Mouse (Mus musculus): ENCODE results near the gene Mfsd6l. TPM values are rescaled to one million over a fixed set of nuclear protein-coding genes. Genes with fewer than 3 reads are reported as not detected.
A peak's percentile ranks its signal among the peaks of the same experiment; 100 is the strongest.

The Mfsd6l gene
- polyA plus RNA-seq, 1 experiment from 2014 or later: 5.8 TPM

- Histone ChIP-seq H3K4me2 (replicated peaks; ENCODE audit: low read depth, low read length) (no peak overlapping the region), H3K36me3 (ENCODE audit: insufficient read depth, low read length) (no peaks in the 10 kb centered on the region), H3K4me3 (ENCODE audit: low read depth, low read length) (no peak overlapping the region), H3K9me3 (ENCODE audit: low read length) (no peaks in the 10 kb centered on the region), H3K4me1 (ENCODE audit: insufficient read depth, low read depth, low read length) (no peaks in the 10 kb centered on the region), H3K27ac (ENCODE audit: low read length) (no peak overlapping the region), H3K27me3 (replicated peaks; ENCODE audit: insufficient read depth, low read length) (no peaks in the 10 kb centered on the region), H3K9ac (replicated peaks; ENCODE audit: low read depth) (no peak overlapping the region)
- 62% methylated on average over 5 of the region's 5 CpGs for WGBS
- ATAC-seq (no peak), DNase-seq (ENCODE audit: low spot score) (no peak)
- no peak for TF ChIP-seq EP300 (IDR thresholded peaks at IDR 0.05)
- no peak for TF ChIP-seq CTCF (IDR thresholded peaks at IDR 0.05)
Measured at GRCm38 (mm10) chr11:68532773-68533172, 23.2 kb upstream of the Mfsd6l start.

GRCm38 (mm10) chr11:68533971-68534475, 22.0 kb upstream of the Mfsd6l start:
- H3K27ac ChIP-seq (ENCODE audit: low read length): no peak overlapping the region
- no peak overlapping the region for H3K4me2 ChIP-seq (replicated peaks; ENCODE audit: low read depth, low read length)
- no peak overlapping the region for H3K4me3 ChIP-seq (ENCODE audit: low read depth, low read length)
- no peaks in the 10 kb centered on the region for H3K36me3 ChIP-seq (ENCODE audit: insufficient read depth, low read length)
- DNase-seq (ENCODE audit: low spot score): no peak
- no peaks in the 10 kb centered on the region for H3K27me3 ChIP-seq (replicated peaks; ENCODE audit: insufficient read depth, low read length)
- ATAC-seq: no peak
- no peak overlapping the region for H3K9ac ChIP-seq (replicated peaks; ENCODE audit: low read depth)
- TF ChIP-seq EP300 (IDR thresholded peaks at IDR 0.05): no peak
- TF ChIP-seq CTCF (IDR thresholded peaks at IDR 0.05): no peak
- H3K4me1 ChIP-seq (ENCODE audit: insufficient read depth, low read depth, low read length): no peaks in the 10 kb centered on the region
- WGBS: 63% methylated on average over 6 of the region's 6 CpGs
- H3K9me3 ChIP-seq (ENCODE audit: low read length): no peaks in the 10 kb centered on the region

- no peak for TF ChIP-seq CTCF (IDR thresholded peaks at IDR 0.05)
- no peak for TF ChIP-seq EP300 (IDR thresholded peaks at IDR 0.05)
- Histone ChIP-seq H3K4me2 (replicated peaks; ENCODE audit: low read depth, low read length) (no peak overlapping the region), H3K4me1 (ENCODE audit: insufficient read depth, low read depth, low read length) (no peaks in the 10 kb centered on the region), H3K36me3 (ENCODE audit: insufficient read depth, low read length) (no peaks in the 10 kb centered on the region), H3K4me3 (ENCODE audit: low read depth, low read length) (no peak overlapping the region), H3K9me3 (ENCODE audit: low read length) (no peaks in the 10 kb centered on the region), H3K9ac (replicated peaks; ENCODE audit: low read depth) (no peak overlapping the region), H3K27ac (ENCODE audit: low read length) (no peak overlapping the region), H3K27me3 (replicated peaks; ENCODE audit: insufficient read depth, low read length) (no peaks in the 10 kb centered on the region)
- 41% methylated on average over 4 of the region's 4 CpGs for WGBS
- no peak for ATAC-seq
- no peak for DNase-seq (ENCODE audit: low spot score)
Measured at GRCm38 (mm10) chr11:68536026-68536425, 20.0 kb upstream of the Mfsd6l start.

GRCm38 (mm10) chr11:68536465-68536864, 19.5 kb upstream of the Mfsd6l start:
- Histone ChIP-seq H3K27me3 (replicated peaks; ENCODE audit: insufficient read depth, low read length) (no peaks in the 10 kb centered on the region), H3K9me3 (ENCODE audit: low read length) (no peaks in the 10 kb centered on the region), H3K4me1 (ENCODE audit: insufficient read depth, low read depth, low read length) (no peaks in the 10 kb centered on the region), H3K4me3 (ENCODE audit: low read depth, low read length) (no peak overlapping the region), H3K4me2 (replicated peaks; ENCODE audit: low read depth, low read length) (no peak overlapping the region), H3K9ac (replicated peaks; ENCODE audit: low read depth) (no peak overlapping the region), H3K36me3 (ENCODE audit: insufficient read depth, low read length) (no peaks in the 10 kb centered on the region), H3K27ac (ENCODE audit: low read length) (no peak overlapping the region)
- ATAC-seq (no peak), DNase-seq (ENCODE audit: low spot score) (peak; percentile 57)
- WGBS: 30% methylated on average over 4 of the region's 4 CpGs
- no peak for TF ChIP-seq EP300 (IDR thresholded peaks at IDR 0.05)

- DNase-seq (ENCODE audit: low spot score) (no peak), ATAC-seq (no peak)
- no peak for TF ChIP-seq CTCF (IDR thresholded peaks at IDR 0.05)
- no peaks in the 10 kb centered on the region for H3K4me1 ChIP-seq (ENCODE audit: insufficient read depth, low read depth, low read length)
- 62% methylated on average over 5 of the region's 5 CpGs for WGBS
- no peak overlapping the region for H3K4me2 ChIP-seq (replicated peaks; ENCODE audit: low read depth, low read length)
- no peak overlapping the region for H3K27ac ChIP-seq (ENCODE audit: low read length)
- H3K9ac ChIP-seq (replicated peaks; ENCODE audit: low read depth): no peak overlapping the region
- no peak overlapping the region for H3K4me3 ChIP-seq (ENCODE audit: low read depth, low read length)
- no peaks in the 10 kb centered on the region for H3K9me3 ChIP-seq (ENCODE audit: low read length)
- H3K36me3 ChIP-seq (ENCODE audit: insufficient read depth, low read length): no peaks in the 10 kb centered on the region
- H3K27me3 ChIP-seq (replicated peaks; ENCODE audit: insufficient read depth, low read length): no peaks in the 10 kb centered on the region
Measured at GRCm38 (mm10) chr11:68539621-68540020, 16.4 kb upstream of the Mfsd6l start.

GRCm38 (mm10) chr11:68544554-68544953, 11.4 kb upstream of the Mfsd6l start:
- peak; percentile 53 for DNase-seq (ENCODE audit: low spot score)
- ATAC-seq: peak; percentile 67
- H3K36me3 ChIP-seq (ENCODE audit: insufficient read depth, low read length): no peaks in the 10 kb centered on the region
- TF ChIP-seq CTCF (IDR thresholded peaks at IDR 0.05) (peak; percentile 81), EP300 (IDR thresholded peaks at IDR 0.05) (no peak)
- H3K27me3 ChIP-seq (replicated peaks; ENCODE audit: insufficient read depth, low read length): no peaks in the 10 kb centered on the region
- no peak overlapping the region for H3K27ac ChIP-seq (ENCODE audit: low read length)
- no peak overlapping the region for H3K9ac ChIP-seq (replicated peaks; ENCODE audit: low read depth)
- 10% methylated on average over 8 of the region's 8 CpGs for WGBS
- no peak overlapping the region for H3K4me3 ChIP-seq (ENCODE audit: low read depth, low read length)
- H3K4me2 ChIP-seq (replicated peaks; ENCODE audit: low read depth, low read length): no peak overlapping the region
- H3K9me3 ChIP-seq (ENCODE audit: low read length): no peaks in the 10 kb centered on the region
- H3K4me1 ChIP-seq (ENCODE audit: insufficient read depth, low read depth, low read length): no peaks in the 10 kb centered on the region; the same call in 1 of the 2 replicates

- H3K4me2 ChIP-seq (replicated peaks; ENCODE audit: low read depth, low read length): no peak overlapping the region
- WGBS: 44% methylated on average over 7 of the region's 7 CpGs
- TF ChIP-seq EP300 (IDR thresholded peaks at IDR 0.05): no peak
- no peak for TF ChIP-seq CTCF (IDR thresholded peaks at IDR 0.05)
Measured at GRCm38 (mm10) chr11:68545172-68545571, 10.8 kb upstream of the Mfsd6l start.

More at GRCm38 (mm10) chr11:68545172-68545571, 10.8 kb upstream of the Mfsd6l start:
- DNase-seq (ENCODE audit: low spot score): no peak
- H3K36me3 ChIP-seq (ENCODE audit: insufficient read depth, low read length): no peaks in the 10 kb centered on the region
- H3K9ac ChIP-seq (replicated peaks; ENCODE audit: low read depth): no peak overlapping the region
- H3K27ac ChIP-seq (ENCODE audit: low read length): no peak overlapping the region
- no peak overlapping the region for H3K4me3 ChIP-seq (ENCODE audit: low read depth, low read length)
- no peaks in the 10 kb centered on the region for H3K27me3 ChIP-seq (replicated peaks; ENCODE audit: insufficient read depth, low read length)
- H3K4me1 ChIP-seq (ENCODE audit: insufficient read depth, low read depth, low read length): no peaks in the 10 kb centered on the region; the same call in 1 of the 2 replicates
- ATAC-seq: no peak
- no peaks in the 10 kb centered on the region for H3K9me3 ChIP-seq (ENCODE audit: low read length)
